Mouse (Mus musculus) C2C12 (cell line): ENCODE data around the gene Acat2.

Experiments used
- CEBPB ChIP-seq: IDR thresholded peaks from one replicate; pipeline ENCODE4 v1.6.1; 2011; ENCODE audit warnings: low read depth, mild to moderate bottlenecking, control low read depth, moderate library complexity
- CTCF ChIP-seq: IDR thresholded peaks from one replicate; pipeline ENCODE4 v1.5.1; 2011; ENCODE audit not compliant: control insufficient read depth, insufficient read depth, insufficient read length
- FOSL1 ChIP-seq: IDR thresholded peaks from one replicate; pipeline ENCODE4 v1.8.0; 2011; ENCODE audit warnings: mild to moderate bottlenecking, low read length; ENCODE audit not compliant: poor library complexity, insufficient read depth, severe bottlenecking
- MAX ChIP-seq: IDR thresholded peaks from one replicate; pipeline ENCODE4 v1.6.1; 2011; ENCODE audit warnings: mild to moderate bottlenecking, control low read depth
- MYOD1 ChIP-seq: IDR thresholded peaks from one replicate; pipeline ENCODE4 v1.6.1; 2011; ENCODE audit warnings: low read depth; ENCODE audit not compliant: control insufficient read depth, insufficient read length
- MYOG ChIP-seq: IDR thresholded peaks from one replicate; pipeline ENCODE4 v1.6.1; 2011; ENCODE audit not compliant: control insufficient read depth, insufficient read length; ENCODE audit errors: extremely low read depth
- USF1 ChIP-seq: IDR thresholded peaks from one replicate; pipeline ENCODE4 v1.6.1; 2011; ENCODE audit warnings: low read depth, mild to moderate bottlenecking, control low read depth, moderate library complexity

DNA sequence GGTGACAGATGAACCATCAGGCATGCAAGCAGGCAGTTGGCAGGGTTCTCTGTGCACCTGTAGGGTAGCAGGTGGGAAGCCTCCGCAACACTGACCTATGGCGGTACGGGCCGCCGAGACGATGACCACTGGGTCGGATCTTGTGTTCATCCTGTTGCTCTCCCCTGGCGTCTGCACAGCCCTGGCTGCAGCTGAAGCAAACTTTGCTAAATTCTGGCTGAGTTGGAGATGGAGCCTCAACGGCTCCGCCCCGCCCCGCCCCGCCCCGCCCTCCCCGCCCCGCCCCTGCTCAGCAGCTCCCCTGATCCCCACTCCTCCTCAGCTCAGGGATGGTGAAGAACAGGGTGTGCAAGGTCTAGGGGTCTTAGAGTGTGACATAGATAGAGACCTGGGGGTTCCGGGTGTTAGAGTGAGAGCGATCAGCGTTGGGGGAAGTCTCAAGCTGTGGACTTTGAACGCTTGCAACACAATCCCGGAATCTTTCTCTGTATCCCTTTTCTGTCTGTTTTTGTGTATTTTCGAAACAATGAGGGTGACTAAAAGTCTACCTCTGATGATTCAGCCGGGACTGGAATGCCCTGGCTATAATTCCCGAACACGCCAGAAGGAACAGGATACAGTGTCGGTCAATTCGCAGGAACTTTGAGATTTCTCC, 20.3 kb downstream of the Acat2 start, which contains the start of gene Acat3:
- TF ChIP-seq CTCF (no peak), MAX (no peak), MYOD1 (no peak), FOSL1 (no peak), CEBPB (no peak), MYOG (no peak), USF1 (no peak)
